Mouse (Mus musculus): ENCODE results near the gene Gpr157. TPM values are rescaled to one million over a fixed set of nuclear protein-coding genes. Genes with fewer than 3 reads are reported as not detected.

The Gpr157 gene
- total and polyA plus RNA-seq, 3 experiments = 1.0 to 2.0 (median 1.9) TPM

GRCm38 (mm10) chr4:150151045-150151444, 63.9 kb downstream of the Gpr157 start:
- DNase-seq = no peak

GRCm38 (mm10) chr4:150152483-150152882, 65.3 kb downstream of the Gpr157 start:
- DNase-seq = peak; percentile 46

GRCm38 (mm10) chr4:150155301-150155700, 68.1 kb downstream of the Gpr157 start:
- no peak for DNase-seq

Small RNA genes lying within 50 kb of the gene (microRNA-seq; reads per million reads assigned to microRNA genes)
- 1,467 to 2,042 reads per million in 2 experiments for gene Mir34a

Other genes with a start within 250 kb of the Gpr157 start
- gene Spsb1, start 132.3 kb upstream of the Gpr157 start, total RNA-seq (2021) = 10 to 100 TPM; 22.2 to 29.5 TPM
- 26.3 and 26.9 TPM in 2 replicates for gene Spsb1, start 132.3 kb upstream of the Gpr157 start, polyA plus RNA-seq (2012; rRNA removed)
- 100 to 1,000 TPM; 120 to 197 TPM for gene H6pd, start 78.3 kb upstream of the Gpr157 start, total RNA-seq (2021)
- gene H6pd, start 78.3 kb upstream of the Gpr157 start, polyA plus RNA-seq (2012; rRNA removed) = 146 and 154 TPM in 2 replicates
- gene Slc2a5, start 31.9 kb downstream of the Gpr157 start, total RNA-seq (2021) = 1 to 10 TPM in 1 of 2 experiments, under 1 TPM in 1; 0.90 to 9.9 TPM
- gene Slc2a5, start 31.9 kb downstream of the Gpr157 start, polyA plus RNA-seq (2012; rRNA removed) = 8.9 and 10.5 TPM in 2 replicates
- not detected for gene Slc2a7, start 61.6 kb downstream of the Gpr157 start, total RNA-seq (2021)
- gene Slc2a7, start 61.6 kb downstream of the Gpr157 start, polyA plus RNA-seq (2012; rRNA removed) = not detected in 2 replicates
- gene Car6, start 114.0 kb downstream of the Gpr157 start, total RNA-seq (2021) = 1 to 10 TPM in 1 of 2 experiments, under 1 TPM in 1; 0.31 to 2.5 TPM
- not detected in 2 replicates for gene Car6, start 114.0 kb downstream of the Gpr157 start, polyA plus RNA-seq (2012; rRNA removed)
- gene Eno1, start 149.4 kb downstream of the Gpr157 start, total RNA-seq (2021) = 100 to 1,000 TPM; 381 to 501 TPM
- gene Eno1, start 149.4 kb downstream of the Gpr157 start, polyA plus RNA-seq (2012; rRNA removed) = 425 and 428 TPM in 2 replicates
- gene Rere, start 194.3 kb downstream of the Gpr157 start, total RNA-seq (2021) = 100 to 1,000 TPM; 104 to 105 TPM
- 81.0 and 112 TPM in 2 replicates for gene Rere, start 194.3 kb downstream of the Gpr157 start, polyA plus RNA-seq (2012; rRNA removed)